ENCODE assay signal across 1 mouse cellular context in genomic region chr5:123057366-123058250, GRCm38 (mm10).
TF ChIP-seq lines count a peak whose summit lies in the region.

No protein-coding gene starts in this region.

TF ChIP-seq in CH12.LX, 34 proteins besides CTCF, POLR2A, EP300 and RAD21 (continued from another document):
- TF ChIP-seq E2F4 (IDR thresholded peaks at IDR 0.05; ENCODE audit: insufficient replicate concordance, low read depth, low read length) = peak; percentile 72; the same call in 1 of the 2 replicates
- TF ChIP-seq MEF2A (IDR thresholded peaks at IDR 0.05; ENCODE audit: borderline replicate concordance, low read depth, low read length) = no peak
- TF ChIP-seq TCF12 (IDR thresholded peaks at IDR 0.05; ENCODE audit: low read depth, low read length) = peak; percentile 80
- TF ChIP-seq RCOR1 (conservative IDR thresholded peaks at IDR 0.05; ENCODE audit: low read depth, low read length) = no peak
- TF ChIP-seq CHD2 (IDR thresholded peaks at IDR 0.05; ENCODE audit: low read length) = peak; percentile 94
- peak; percentile 33; the same call in 1 of the 2 replicates for TF ChIP-seq TBP (conservative IDR thresholded peaks at IDR 0.05; ENCODE audit: low read depth, low read length)
- no peak for TF ChIP-seq SMC3 (IDR thresholded peaks at IDR 0.05; ENCODE audit: low read depth, low read length)
- peak; percentile 98 for TF ChIP-seq NRF1 (IDR thresholded peaks at IDR 0.05; ENCODE audit: low read depth, low read length)
- TF ChIP-seq JUN (IDR thresholded peaks at IDR 0.05; ENCODE audit: insufficient read depth, low read depth, low read length) = peak; percentile 78
- TF ChIP-seq USF2 (conservative IDR thresholded peaks at IDR 0.05; ENCODE audit: low read depth, low read length) = peak; percentile 65
- TF ChIP-seq PAX5 (IDR thresholded peaks at IDR 0.05; ENCODE audit: low read length) = no peak
- peak; percentile 74 for TF ChIP-seq IRF4 (IDR thresholded peaks at IDR 0.05; ENCODE audit: low read depth, low read length)
- TF ChIP-seq POLR2AphosphoS2 (IDR thresholded peaks at IDR 0.05; ENCODE audit: low read depth, low read length) = no peak
- 0 out of 2 replicates have a peak, but pooled peaks have one; percentile 27 for TF ChIP-seq UBTF (IDR thresholded peaks at IDR 0.05; ENCODE audit: low read depth, low read length)
- peak; percentile 48; the same call in 1 of the 2 replicates for TF ChIP-seq MAZ (IDR thresholded peaks at IDR 0.05; ENCODE audit: low read depth, low read length)
- TF ChIP-seq ZNF384 (IDR thresholded peaks at IDR 0.05; ENCODE audit: low read depth, low read length) = peak; percentile 99
- no peak for TF ChIP-seq MAFK (IDR thresholded peaks at IDR 0.05; ENCODE audit: insufficient replicate concordance, low read length)
- TF ChIP-seq MAX (IDR thresholded peaks at IDR 0.05; ENCODE audit: low read length) = peak; percentile 81
- TF ChIP-seq ELF1 (IDR thresholded peaks at IDR 0.05; ENCODE audit: low read depth, low read length) = peak; percentile 100
- TF ChIP-seq USF1 (IDR thresholded peaks at IDR 0.05; ENCODE audit: low read depth, low read length) = peak; percentile 85; the same call in 1 of the 2 replicates
- TF ChIP-seq NELFE (IDR thresholded peaks at IDR 0.05; ENCODE audit: low read depth, low read length) = peak; percentile 87
- no peak for TF ChIP-seq CHD1 (IDR thresholded peaks at IDR 0.05; ENCODE audit: low read depth, low read length)
